Mouse (Mus musculus) liver, postnatal 0 days (tissue): ENCODE measurements at regions not wholly inside any gene's neighbourhood (a gene's known extent, or its start where the extent isn't known, plus 50 kb on each side); places are given as distances from the start of the nearest gene placed in this dataset.

Experiments
- ATAC-seq: fragments of 200-750 bp; cut with Nextera tagmentation; 2 replicates; pipeline ENCODE4 v1.8.0; 2017; ENCODE audit warnings: mild to moderate bottlenecking, moderate library complexity
- DNase-seq: peaks from one replicate; pipeline ENCODE4 v3.0.0-alpha.2; 2016
- H3K27ac ChIP-seq: fragments of 300-500 bp; sonication (generic); 2 replicates; pipeline ENCODE4 v1.5.1; 2014; ENCODE audit warnings: antibody characterized with exemption, moderate library complexity, mild to moderate bottlenecking, low read depth
- H3K27me3 ChIP-seq: fragments of 300-500 bp; sonication (generic); 2 replicates; pipeline ENCODE4 v1.6.1; 2014; ENCODE audit warnings: low read length, control low read depth, mixed read lengths; ENCODE audit not compliant: insufficient read depth
- H3K36me3 ChIP-seq: fragments of 300-500 bp; sonication (generic); replicated peaks from 2 replicates; pipeline ENCODE4 v1.6.1; 2014; ENCODE audit warnings: mild to moderate bottlenecking, control low read depth, low read length, moderate library complexity, mixed read lengths; ENCODE audit not compliant: insufficient read depth
- H3K4me1 ChIP-seq: fragments of 300-500 bp; sonication (generic); 2 replicates; pipeline ENCODE4 v1.6.1; 2014; ENCODE audit warnings: antibody characterized with exemption, mild to moderate bottlenecking, control low read depth; ENCODE audit not compliant: insufficient read depth
- H3K4me2 ChIP-seq: fragments of 300-500 bp; sonication (generic); 2 replicates; pipeline ENCODE4 v1.6.1; 2014; ENCODE audit warnings: low read depth, mild to moderate bottlenecking, low read length, moderate library complexity, mixed read lengths
- H3K4me3 ChIP-seq: fragments of 300-500 bp; sonication (generic); 2 replicates; pipeline ENCODE4 v1.5.1; 2014; ENCODE audit warnings: low read depth, low read length
- H3K9ac ChIP-seq: fragments of 300-500 bp; sonication (generic); replicated peaks from 2 replicates; pipeline ENCODE4 v1.6.1; 2014; ENCODE audit warnings: mild to moderate bottlenecking, moderate library complexity
- H3K9me3 ChIP-seq: fragments of 300-500 bp; sonication (generic); 2 replicates; pipeline ENCODE4 v1.6.1; 2016; ENCODE audit warnings: mild to moderate bottlenecking, control low read depth, low read length, mixed read lengths
- CTCF ChIP-seq: sonication (generic); IDR thresholded peaks from 2 replicates; pipeline ENCODE4 v1.5.1; 2016; ENCODE audit warnings: antibody characterized with exemption, low read depth
- EP300 ChIP-seq: IDR thresholded peaks from 2 replicates; pipeline ENCODE4 v1.6.1; 2016; ENCODE audit warnings: antibody characterized with exemption, low read depth, mild to moderate bottlenecking
- WGBS: fragments of 180-500 bp; shearing (Covaris S2); extraction: QIAGEN DNeasy Blood & Tissue Kit; methylation state at CpG from one replicate; pipeline ENCODE4 v1.1.7; 2014; ENCODE audit not compliant: insufficient replicate concordance; 5-methylcytosine and 5-hydroxymethylcytosine counted together

DNA sequence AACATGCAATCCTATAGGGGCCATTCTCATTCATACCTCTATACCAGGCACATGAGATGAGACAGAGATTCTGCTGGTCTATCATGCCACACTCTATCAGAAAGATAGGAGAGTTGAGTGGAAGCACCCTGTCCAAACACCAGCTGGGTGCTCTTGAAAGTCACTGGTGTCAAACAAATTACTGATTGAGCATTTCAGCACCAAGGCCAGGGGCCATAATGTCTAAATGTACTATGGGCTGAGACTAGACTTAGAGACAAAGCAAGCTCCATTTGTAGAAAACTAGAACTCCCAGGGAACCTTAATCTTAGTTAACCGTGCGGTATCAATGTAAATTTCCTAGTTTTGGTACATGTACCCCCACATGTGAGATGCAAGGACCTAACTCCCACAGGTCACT, 452.5 kb downstream of the Tcerg1l start:
- DNase-seq (no peak), ATAC-seq (no peak)
- Histone ChIP-seq H3K4me3 (no peak overlapping the region), H3K9me3 (no peaks in the 10 kb centered on the region), H3K27me3 (no peaks in the 10 kb centered on the region), H3K9ac (no peak overlapping the region), H3K27ac (no peak overlapping the region), H3K4me1 (no peaks in the 10 kb centered on the region), H3K36me3 (no peaks in the 10 kb centered on the region), H3K4me2 (no peak overlapping the region)
- WGBS, result 68% methylated on average over 2 of the region's 2 CpGs
- TF ChIP-seq EP300 (no peak), CTCF (no peak)

DNA sequence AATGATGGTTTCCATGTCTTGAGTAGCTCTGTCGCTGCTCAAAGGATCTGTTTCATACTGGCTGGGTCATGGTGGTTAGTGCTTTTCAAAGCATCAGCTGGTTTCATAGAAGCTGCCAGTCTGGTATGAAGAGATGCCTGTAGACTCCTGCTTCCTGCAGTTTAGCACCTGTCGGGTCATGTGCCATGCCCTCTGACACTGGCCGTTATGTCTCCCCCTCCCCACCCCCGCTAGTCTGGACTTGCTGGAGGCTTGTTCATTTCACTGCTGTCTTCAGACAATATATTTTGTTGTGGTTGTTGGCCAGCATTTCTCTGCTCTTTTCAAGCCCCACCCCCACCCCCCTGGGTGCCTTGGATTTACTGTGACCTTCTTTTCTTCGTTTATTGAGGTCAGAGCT, 450.1 kb downstream of the Tcerg1l start:
- Histone ChIP-seq H3K4me1 (no peaks in the 10 kb centered on the region), H3K27ac (no peak overlapping the region), H3K36me3 (no peaks in the 10 kb centered on the region), H3K9ac (no peak overlapping the region), H3K27me3 (no peaks in the 10 kb centered on the region), H3K4me3 (no peak overlapping the region), H3K4me2 (no peak overlapping the region), H3K9me3 (no peaks in the 10 kb centered on the region)
- ATAC-seq (no peak), DNase-seq (no peak)
- 50% methylated on average over 5 of the region's 5 CpGs for WGBS
- no peak for TF ChIP-seq CTCF
- TF ChIP-seq EP300, result no peak

DNA sequence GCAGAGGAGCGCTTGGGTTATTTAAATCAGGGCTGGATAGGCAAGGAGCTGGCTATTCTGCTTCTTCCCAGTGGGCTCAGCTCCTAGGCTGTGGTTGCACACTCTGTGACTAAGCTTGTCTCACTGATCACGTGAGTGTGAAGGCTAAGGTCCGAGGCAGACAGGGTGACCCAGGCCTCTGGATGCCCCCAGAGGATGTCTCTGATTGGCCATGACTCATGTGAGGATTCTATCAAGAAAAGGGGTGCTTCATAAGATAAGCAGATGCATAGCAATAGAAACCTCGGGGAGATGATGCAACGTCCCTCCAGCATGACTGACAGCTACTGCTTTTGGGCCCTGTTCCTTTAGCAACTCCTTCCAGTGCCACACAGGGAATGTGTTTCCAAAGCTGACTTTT, 440.2 kb downstream of the Tcerg1l start:
- Histone ChIP-seq H3K36me3 (no peaks in the 10 kb centered on the region), H3K4me1 (no peaks in the 10 kb centered on the region), H3K27me3 (no peaks in the 10 kb centered on the region), H3K4me3 (no peak overlapping the region), H3K27ac (no peak overlapping the region), H3K9ac (no peak overlapping the region), H3K4me2 (no peak overlapping the region), H3K9me3 (no peaks in the 10 kb centered on the region)
- 50% methylated on average over 5 of the region's 5 CpGs for WGBS
- DNase-seq (no peak), ATAC-seq (no peak)
- TF ChIP-seq EP300 (no peak), CTCF (no peak)

DNA sequence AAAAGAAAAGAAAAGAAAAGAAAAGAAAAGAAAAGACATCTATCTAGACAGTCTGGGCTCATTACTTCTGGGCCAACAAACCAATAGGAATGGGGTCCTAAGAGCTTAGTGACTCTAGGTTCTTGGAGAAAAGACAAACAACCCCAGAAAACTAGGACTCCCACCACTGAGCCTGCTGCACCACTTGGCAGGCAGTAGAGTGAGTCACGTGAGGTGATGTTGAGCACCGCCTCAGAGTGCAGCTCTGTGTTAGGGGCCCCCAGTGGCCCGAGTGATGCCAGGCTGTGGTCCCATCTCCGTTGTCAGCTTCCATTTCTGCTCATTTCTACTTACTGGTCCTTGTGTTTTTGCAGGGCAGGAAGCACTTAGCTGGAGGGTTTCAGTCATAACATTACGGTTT, 439.7 kb downstream of the Tcerg1l start:
- Histone ChIP-seq H3K27me3 (no peaks in the 10 kb centered on the region), H3K36me3 (no peaks in the 10 kb centered on the region), H3K9me3 (no peaks in the 10 kb centered on the region), H3K4me3 (no peak overlapping the region), H3K4me2 (no peak overlapping the region), H3K27ac (no peak overlapping the region), H3K4me1 (no peaks in the 10 kb centered on the region), H3K9ac (no peak overlapping the region)
- WGBS, result 77% methylated on average over 5 of the region's 5 CpGs
- no peak for ATAC-seq
- TF ChIP-seq CTCF (no peak), EP300 (no peak)
- DNase-seq, result no peak

GRCm38 (mm10) chr7:137963470-137964095, 433.9 kb downstream of the Tcerg1l start:
- Histone ChIP-seq H3K4me3 (no peak overlapping the region), H3K9ac (no peak overlapping the region), H3K4me2 (no peak overlapping the region), H3K9me3 (no peaks in the 10 kb centered on the region), H3K36me3 (no peaks in the 10 kb centered on the region), H3K4me1 (no peaks in the 10 kb centered on the region), H3K27me3 (no peaks in the 10 kb centered on the region), H3K27ac (no peak overlapping the region)
- no peak for ATAC-seq
- TF ChIP-seq CTCF, result no peak
- TF ChIP-seq EP300, result no peak
- DNase-seq, result no peak
- WGBS, result 40% methylated on average over 3 of the region's 3 CpGs

- Histone ChIP-seq H3K9me3 (no peaks in the 10 kb centered on the region), H3K36me3 (no peaks in the 10 kb centered on the region), H3K4me1 (no peaks in the 10 kb centered on the region), H3K4me3 (no peak overlapping the region), H3K27me3 (no peaks in the 10 kb centered on the region), H3K4me2 (no peak overlapping the region), H3K9ac (no peak overlapping the region), H3K27ac (no peak overlapping the region)
- DNase-seq (no peak), ATAC-seq (no peak)
- TF ChIP-seq CTCF (no peak), EP300 (no peak)
- 77% methylated on average over 5 of the region's 5 CpGs for WGBS
Measured at GRCm38 (mm10) chr7:137974705-137975104, 422.8 kb downstream of the Tcerg1l start.

DNA sequence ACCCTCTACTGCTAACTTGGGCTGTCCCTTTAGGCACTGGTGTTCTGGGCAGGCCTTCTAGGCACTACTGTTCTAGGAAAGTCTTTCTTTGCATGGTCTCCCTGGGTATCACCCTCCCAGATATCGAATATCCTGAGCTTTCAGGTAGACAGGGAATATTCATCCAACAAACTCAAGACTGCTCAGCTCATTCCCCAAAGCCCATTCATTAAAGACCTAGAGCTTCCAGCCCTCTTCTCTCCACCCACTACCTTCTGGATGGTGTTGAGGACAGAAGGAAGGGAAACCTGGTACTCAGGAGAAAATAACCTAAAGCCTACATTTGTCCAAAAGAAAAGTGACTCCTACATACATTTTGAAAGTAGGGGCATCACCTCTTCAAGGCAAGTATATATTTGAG, 420.0 kb downstream of the Tcerg1l start:
- no peaks in the 10 kb centered on the region for H3K4me1 ChIP-seq

More for the DNA sequence above, 420.0 kb downstream of the Tcerg1l start:
- H3K9ac ChIP-seq, result no peak overlapping the region
- ATAC-seq (no peak), DNase-seq (no peak)
- H3K27ac ChIP-seq, result no peak overlapping the region
- H3K36me3 ChIP-seq, result no peaks in the 10 kb centered on the region
- no peaks in the 10 kb centered on the region for H3K9me3 ChIP-seq
- TF ChIP-seq EP300, result no peak
- no peak for TF ChIP-seq CTCF
- no peak overlapping the region for H3K4me3 ChIP-seq
- 75% methylated on average over 1 of the region's 1 CpGs for WGBS
- no peaks in the 10 kb centered on the region for H3K27me3 ChIP-seq
- H3K4me2 ChIP-seq, result no peak overlapping the region
